Mouse (Mus musculus): ENCODE measurements at regions not wholly inside any gene's neighbourhood (a gene's known extent, or its start where the extent isn't known, plus 50 kb on each side); places are given as distances from the start of the nearest gene placed in this dataset.

GRCm38 (mm10) chr19:6664311-6664952 lies 121.6 kb upstream of the Slc22a12 start:
- no peaks in the 10 kb centered on the region for H3K9me3 ChIP-seq (ENCODE audit: control insufficient read depth, low read length)
- H3K9ac ChIP-seq (ENCODE audit: low read depth, low read length), result no peak overlapping the region
- H3K27ac ChIP-seq (ENCODE audit: low read length), result no peak overlapping the region
- H3K4me2 ChIP-seq (ENCODE audit: low read depth, low read length), result no peak overlapping the region
- H3K36me3 ChIP-seq (ENCODE audit: control insufficient read depth, insufficient read depth, low read length), result no peaks in the 10 kb centered on the region
- 84% methylated on average over 12 of the region's 12 CpGs for WGBS
- no peak for ATAC-seq
- peaks cover 4% of the 10 kb centered on the region; the same call in 1 of the 2 replicates for H3K27me3 ChIP-seq (replicated peaks; ENCODE audit: control insufficient read depth, insufficient read depth, low read length)
- H3K4me3 ChIP-seq (ENCODE audit: low read length), result no peak overlapping the region
- no peaks in the 10 kb centered on the region for H3K4me1 ChIP-seq (ENCODE audit: control insufficient read depth, insufficient read depth, low read length)

GRCm38 (mm10) chr19:6663391-6663790 lies 120.6 kb upstream of the Slc22a12 start:
- Histone ChIP-seq H3K27ac (ENCODE audit: low read length) (no peak overlapping the region), H3K4me3 (ENCODE audit: low read length) (no peak overlapping the region), H3K4me1 (ENCODE audit: control insufficient read depth, insufficient read depth, low read length) (no peaks in the 10 kb centered on the region), H3K9ac (ENCODE audit: low read depth, low read length) (no peak overlapping the region), H3K9me3 (ENCODE audit: control insufficient read depth, low read length) (no peaks in the 10 kb centered on the region), H3K36me3 (ENCODE audit: control insufficient read depth, insufficient read depth, low read length) (no peaks in the 10 kb centered on the region), H3K4me2 (ENCODE audit: low read depth, low read length) (no peak overlapping the region), H3K27me3 (replicated peaks; ENCODE audit: control insufficient read depth, insufficient read depth, low read length) (peaks cover 4% of the 10 kb centered on the region; the same call in 1 of the 2 replicates)
- 2% methylated on average over 10 of the region's 10 CpGs for WGBS
- peak; percentile 70 for ATAC-seq

- WGBS, result 25% methylated on average over 4 of the region's 4 CpGs
- ATAC-seq, result no peak
These were observed 119.6 kb upstream of the Slc22a12 start for GRCm38 (mm10) chr19:6662346-6662939.

GRCm38 (mm10) chr19:6661508-6661871 lies 118.7 kb upstream of the Slc22a12 start:
- Histone ChIP-seq H3K27me3 (replicated peaks; ENCODE audit: control insufficient read depth, insufficient read depth, low read length) (peaks cover 4% of the 10 kb centered on the region; the same call in 1 of the 2 replicates), H3K4me2 (ENCODE audit: low read depth, low read length) (no peak overlapping the region), H3K27ac (ENCODE audit: low read length) (no peak overlapping the region), H3K4me1 (ENCODE audit: control insufficient read depth, insufficient read depth, low read length) (no peaks in the 10 kb centered on the region), H3K9me3 (ENCODE audit: control insufficient read depth, low read length) (no peaks in the 10 kb centered on the region), H3K36me3 (ENCODE audit: control insufficient read depth, insufficient read depth, low read length) (no peaks in the 10 kb centered on the region), H3K4me3 (ENCODE audit: low read length) (no peak overlapping the region), H3K9ac (ENCODE audit: low read depth, low read length) (no peak overlapping the region)
- no peak; the same call in 1 of the 2 replicates for ATAC-seq
- WGBS, result 52% methylated on average over 2 of the region's 2 CpGs

More at GRCm38 (mm10) chr19:6662346-6662939, 119.6 kb upstream of the Slc22a12 start:
- H3K27me3 ChIP-seq (replicated peaks; ENCODE audit: control insufficient read depth, insufficient read depth, low read length), result peaks cover 4% of the 10 kb centered on the region; the same call in 1 of the 2 replicates
- no peaks in the 10 kb centered on the region for H3K9me3 ChIP-seq (ENCODE audit: control insufficient read depth, low read length)
- no peaks in the 10 kb centered on the region for H3K4me1 ChIP-seq (ENCODE audit: control insufficient read depth, insufficient read depth, low read length)
- no peak overlapping the region for H3K9ac ChIP-seq (ENCODE audit: low read depth, low read length)
- no peaks in the 10 kb centered on the region for H3K36me3 ChIP-seq (ENCODE audit: control insufficient read depth, insufficient read depth, low read length)
- no peak overlapping the region for H3K4me2 ChIP-seq (ENCODE audit: low read depth, low read length)
- no peak overlapping the region for H3K4me3 ChIP-seq (ENCODE audit: low read length)
- H3K27ac ChIP-seq (ENCODE audit: low read length), result no peak overlapping the region

- Histone ChIP-seq H3K9me3 (ENCODE audit: control insufficient read depth, low read length) (no peaks in the 10 kb centered on the region), H3K9ac (ENCODE audit: low read depth, low read length) (no peak overlapping the region), H3K27me3 (replicated peaks; ENCODE audit: control insufficient read depth, insufficient read depth, low read length) (peaks cover 4% of the 10 kb centered on the region; the same call in 1 of the 2 replicates), H3K4me1 (ENCODE audit: control insufficient read depth, insufficient read depth, low read length) (no peaks in the 10 kb centered on the region), H3K27ac (ENCODE audit: low read length) (no peak overlapping the region), H3K4me3 (ENCODE audit: low read length) (no peak overlapping the region), H3K4me2 (ENCODE audit: low read depth, low read length) (no peak overlapping the region), H3K36me3 (ENCODE audit: control insufficient read depth, insufficient read depth, low read length) (no peaks in the 10 kb centered on the region)
- WGBS, result 43% methylated on average over 8 of the region's 8 CpGs
- no peak for ATAC-seq
These were observed 118.1 kb upstream of the Slc22a12 start for GRCm38 (mm10) chr19:6660723-6661507.

GRCm38 (mm10) chr19:6660157-6660556 lies 117.3 kb upstream of the Slc22a12 start:
- H3K27me3 ChIP-seq (replicated peaks; ENCODE audit: control insufficient read depth, insufficient read depth, low read length), result peaks cover 4% of the 10 kb centered on the region; the same call in 1 of the 2 replicates
- no peak overlapping the region for H3K4me2 ChIP-seq (ENCODE audit: low read depth, low read length)
- H3K27ac ChIP-seq (ENCODE audit: low read length), result no peak overlapping the region
- no peak overlapping the region for H3K9ac ChIP-seq (ENCODE audit: low read depth, low read length)
- no peaks in the 10 kb centered on the region for H3K4me1 ChIP-seq (ENCODE audit: control insufficient read depth, insufficient read depth, low read length)
- no peak overlapping the region for H3K4me3 ChIP-seq (ENCODE audit: low read length)
- no peak for ATAC-seq
- 85% methylated on average over 8 of the region's 8 CpGs for WGBS
- no peaks in the 10 kb centered on the region for H3K9me3 ChIP-seq (ENCODE audit: control insufficient read depth, low read length)
- H3K36me3 ChIP-seq (ENCODE audit: control insufficient read depth, insufficient read depth, low read length), result no peaks in the 10 kb centered on the region

DNA sequence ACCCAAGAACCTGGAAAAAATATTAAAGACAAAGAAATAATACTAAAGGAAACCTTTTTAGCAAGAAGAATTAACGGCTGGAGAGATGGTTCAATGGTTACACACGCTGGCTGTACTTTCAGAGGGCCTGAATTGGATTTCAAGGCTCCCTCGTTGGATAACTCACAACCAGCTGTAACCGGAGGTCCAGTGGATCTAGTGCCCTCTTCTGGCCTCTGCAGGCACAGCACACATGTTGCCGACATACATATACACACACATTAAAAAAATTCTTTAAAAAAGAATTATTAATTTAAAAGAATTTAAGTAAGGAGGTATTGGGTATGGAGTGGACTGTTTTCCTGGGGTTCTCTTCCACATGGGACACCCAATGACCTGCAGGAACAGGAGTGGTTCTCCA lies 111.7 kb upstream of the Slc22a12 start:
- Histone ChIP-seq H3K27me3 (replicated peaks; ENCODE audit: control insufficient read depth, insufficient read depth, low read length) (no peaks in the 10 kb centered on the region), H3K4me3 (ENCODE audit: low read length) (no peak overlapping the region), H3K27ac (ENCODE audit: low read length) (no peak overlapping the region), H3K9ac (ENCODE audit: low read depth, low read length) (no peak overlapping the region), H3K9me3 (ENCODE audit: control insufficient read depth, low read length) (no peaks in the 10 kb centered on the region), H3K4me2 (ENCODE audit: low read depth, low read length) (no peak overlapping the region), H3K36me3 (ENCODE audit: control insufficient read depth, insufficient read depth, low read length) (no peaks in the 10 kb centered on the region), H3K4me1 (ENCODE audit: control insufficient read depth, insufficient read depth, low read length) (no peaks in the 10 kb centered on the region)
- ATAC-seq, result no peak
- 94% methylated on average over 5 of the region's 5 CpGs for WGBS

DNA sequence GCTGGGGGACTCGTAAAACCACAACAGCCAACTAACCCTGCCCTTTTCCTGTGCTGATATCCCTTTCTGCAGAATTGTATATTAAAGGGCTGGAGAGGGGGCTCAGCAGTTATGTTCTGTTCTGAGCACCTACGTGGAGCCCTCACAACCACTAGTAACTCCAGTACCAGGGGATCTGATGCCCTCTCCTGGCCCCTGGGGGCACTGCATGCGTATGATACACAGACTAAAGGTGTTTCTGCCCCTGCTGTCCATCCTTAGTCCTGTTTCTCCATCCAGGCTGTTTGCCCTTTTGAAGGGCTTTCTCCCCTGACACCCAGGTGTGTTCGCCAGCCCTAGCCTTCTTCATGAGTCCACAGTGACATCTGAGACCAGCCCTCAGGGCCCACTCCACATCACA lies 109.9 kb upstream of the Slc22a12 start:
- no peaks in the 10 kb centered on the region for H3K36me3 ChIP-seq (ENCODE audit: control insufficient read depth, insufficient read depth, low read length)
- H3K27ac ChIP-seq (ENCODE audit: low read length), result no peak overlapping the region
- no peaks in the 10 kb centered on the region for H3K9me3 ChIP-seq (ENCODE audit: control insufficient read depth, low read length)
- no peaks in the 10 kb centered on the region for H3K27me3 ChIP-seq (replicated peaks; ENCODE audit: control insufficient read depth, insufficient read depth, low read length)
- no peak overlapping the region for H3K4me3 ChIP-seq (ENCODE audit: low read length)
- no peak overlapping the region for H3K4me2 ChIP-seq (ENCODE audit: low read depth, low read length)
- no peak overlapping the region for H3K9ac ChIP-seq (ENCODE audit: low read depth, low read length)
- WGBS, result 83% methylated on average over 4 of the region's 4 CpGs
- no peak for ATAC-seq
- no peaks in the 10 kb centered on the region for H3K4me1 ChIP-seq (ENCODE audit: control insufficient read depth, insufficient read depth, low read length)

DNA sequence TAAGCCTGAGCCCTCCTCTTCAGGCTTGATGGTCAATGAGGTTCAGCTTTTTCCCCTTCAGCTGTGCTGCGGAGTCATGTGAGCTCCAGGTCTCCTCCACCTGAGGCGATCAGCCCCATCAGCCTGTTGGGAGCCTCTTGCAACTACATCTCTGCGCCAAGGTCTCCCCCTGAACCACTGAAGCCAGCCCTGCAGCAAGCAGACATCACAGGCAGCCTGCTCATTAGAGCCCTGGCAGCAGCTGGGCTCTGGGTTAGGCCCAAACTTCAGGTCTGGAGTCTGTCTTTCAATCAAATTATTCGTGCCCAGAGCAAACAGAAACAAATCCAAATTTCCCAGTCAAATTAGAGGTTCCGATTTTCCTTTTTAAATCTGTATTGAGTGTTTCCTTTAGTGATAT lies 108.4 kb upstream of the Slc22a12 start:
- Histone ChIP-seq H3K27ac (ENCODE audit: low read length) (no peak overlapping the region), H3K4me3 (ENCODE audit: low read length) (no peak overlapping the region), H3K36me3 (ENCODE audit: control insufficient read depth, insufficient read depth, low read length) (no peaks in the 10 kb centered on the region), H3K4me1 (ENCODE audit: control insufficient read depth, insufficient read depth, low read length) (peaks cover 2% of the 10 kb centered on the region; the same call in 1 of the 2 replicates), H3K9ac (ENCODE audit: low read depth, low read length) (no peak overlapping the region), H3K9me3 (ENCODE audit: control insufficient read depth, low read length) (no peaks in the 10 kb centered on the region), H3K27me3 (replicated peaks; ENCODE audit: control insufficient read depth, insufficient read depth, low read length) (no peaks in the 10 kb centered on the region), H3K4me2 (ENCODE audit: low read depth, low read length) (no peak overlapping the region)
- 73% methylated on average over 5 of the region's 5 CpGs for WGBS
- no peak for ATAC-seq
